Mouse (Mus musculus): Measurements from ENCODE around the gene Cpne5.
"Not testable (repeated sequence)": the region's sequence is repeated elsewhere in the genome, so short reads cannot be mapped to it uniquely, and the experiment has no call there.

Gene Cpne5

GRCm38 (mm10) chr17:29258025-29258558 is 20.1 kb upstream of the Cpne5 start:
- in situ Hi-C loops (cut with MboI; ENCODE audit: unreplicated experiment in 2 of 2): no loop called here

GRCm38 (mm10) chr17:29257001-29257511 is 19.1 kb upstream of the Cpne5 start:
- in situ Hi-C loops (cut with MboI; ENCODE audit: unreplicated experiment in 2 of 2): no loop called here

- in situ Hi-C loops (cut with MboI; ENCODE audit: unreplicated experiment in 2 of 2): no loop called here
These were observed 18.5 kb upstream of the Cpne5 start for GRCm38 (mm10) chr17:29256507-29256906.

- in situ Hi-C loops (cut with MboI; ENCODE audit: unreplicated experiment in 2 of 2): not testable (repeated sequence)
These were observed 16.8 kb upstream of the Cpne5 start for GRCm38 (mm10) chr17:29254784-29255183.

GRCm38 (mm10) chr17:29253684-29254083 is 15.7 kb upstream of the Cpne5 start:
- in situ Hi-C loops (cut with MboI; ENCODE audit: unreplicated experiment in 2 of 2): no loop called here

- in situ Hi-C loops (cut with MboI; ENCODE audit: unreplicated experiment in 2 of 2): no loop called here
These were observed 15.3 kb upstream of the Cpne5 start for GRCm38 (mm10) chr17:29253236-29253635.

GRCm38 (mm10) chr17:29251608-29252390 is 13.8 kb upstream of the Cpne5 start:
- in situ Hi-C loops (cut with MboI; ENCODE audit: unreplicated experiment in 2 of 2): no loop called here

- in situ Hi-C loops (cut with MboI; ENCODE audit: unreplicated experiment in 2 of 2): not testable (repeated sequence)
These were observed 13.0 kb upstream of the Cpne5 start for GRCm38 (mm10) chr17:29251006-29251405.

GRCm38 (mm10) chr17:29249512-29249911 is 11.5 kb upstream of the Cpne5 start:
- in situ Hi-C loops (cut with MboI; ENCODE audit: unreplicated experiment in 2 of 2): loop anchor here (5.0 to 25.0 kb wide), 4 partner anchors 152 to 638 kb away; partner anchors contain the start of gene Mapk13 (in 1 of the 2)

- in situ Hi-C loops (cut with MboI; ENCODE audit: unreplicated experiment in 2 of 2): loop anchor here (5.0 to 25.0 kb wide), 4 partner anchors 151 to 639 kb away; partner anchors contain the start of gene Mapk13 (in 1 of the 2)
These were observed 9.9 kb upstream of the Cpne5 start for GRCm38 (mm10) chr17:29247881-29248280.

- in situ Hi-C loops (cut with MboI; ENCODE audit: unreplicated experiment in 2 of 2): loop anchor here (5.0 to 25.0 kb wide), 4 partner anchors 149 to 641 kb away; partner anchors contain the start of gene Mapk13 (in 1 of the 2)
These were observed 8.6 kb upstream of the Cpne5 start for GRCm38 (mm10) chr17:29246602-29247001.

GRCm38 (mm10) chr17:29245725-29246124 is 7.8 kb upstream of the Cpne5 start:
- in situ Hi-C loops (cut with MboI; ENCODE audit: unreplicated experiment in 2 of 2): loop anchor here (5.0 to 25.0 kb wide), 4 partner anchors 148 to 642 kb away; partner anchors contain the start of gene Mapk13 (in 1 of the 2)

GRCm38 (mm10) chr17:29244912-29245311 is 6.9 kb upstream of the Cpne5 start:
- in situ Hi-C loops (cut with MboI; ENCODE audit: unreplicated experiment in 2 of 2): loop anchor here (5.0 to 25.0 kb wide), 5 partner anchors 68 to 642 kb away; partner anchors contain the start of gene Mapk13 (in 1 of the 2)

- in situ Hi-C loops (cut with MboI; ENCODE audit: unreplicated experiment in 2 of 2): loop anchor here (25.0 kb wide), 2 partner anchors 476 to 649 kb away; partner anchors contain the start of gene Mapk13 (in 1 of the 2)
These were observed 516 bp upstream of the Cpne5 start for GRCm38 (mm10) chr17:29238421-29238945.

GRCm38 (mm10) chr17:29237267-29237771 is 648 bp downstream of the Cpne5 start:
- in situ Hi-C loops (cut with MboI; ENCODE audit: unreplicated experiment in 2 of 2): loop anchor here (25.0 kb wide), 2 partner anchors 475 to 650 kb away; partner anchors contain the start of gene Mapk13 (in 1 of the 2)

GRCm38 (mm10) chr17:29236111-29236510 is 1.9 kb downstream of the Cpne5 start:
- in situ Hi-C loops (cut with MboI; ENCODE audit: unreplicated experiment in 2 of 2): loop anchor here (25.0 kb wide), 2 partner anchors 474 to 651 kb away; partner anchors contain the start of gene Mapk13 (in 1 of the 2)

GRCm38 (mm10) chr17:29231109-29231508 is 6.9 kb downstream of the Cpne5 start:
- in situ Hi-C loops (cut with MboI; ENCODE audit: unreplicated experiment in 2 of 2): loop anchor here (25.0 kb wide), 2 partner anchors 469 to 656 kb away; partner anchors contain the start of gene Mapk13 (in 1 of the 2)

- in situ Hi-C loops (cut with MboI; ENCODE audit: unreplicated experiment in 2 of 2): no loop called here
These were observed 17.3 kb downstream of the Cpne5 start for GRCm38 (mm10) chr17:29220631-29221030.

- in situ Hi-C loops (cut with MboI; ENCODE audit: unreplicated experiment in 2 of 2): no loop called here
These were observed 19.9 kb downstream of the Cpne5 start for GRCm38 (mm10) chr17:29218017-29218416.

GRCm38 (mm10) chr17:29216078-29216477 is 21.9 kb downstream of the Cpne5 start:
- in situ Hi-C loops (cut with MboI; ENCODE audit: unreplicated experiment in 2 of 2): no loop called here

GRCm38 (mm10) chr17:29214655-29215054 is 23.3 kb downstream of the Cpne5 start:
- in situ Hi-C loops (cut with MboI; ENCODE audit: unreplicated experiment in 2 of 2): no loop called here

All from v-Abl transformed pro-B cells (cell line).